Mouse (Mus musculus) embryonic facial prominence, embryonic 11.5 days (tissue): Measurements from ENCODE around the gene Dand5. TPM values are rescaled to one million over a fixed set of nuclear protein-coding genes. Genes with fewer than 3 reads are reported as not detected.

Experiments used
- ATAC-seq: fragments of 200-750 bp; cut with Nextera tagmentation; replicated peaks from 2 replicates; pipeline ENCODE4 v1.8.0; 2017; ENCODE audit warnings: low read depth; ENCODE audit not compliant: insufficient number of reproducible peaks, low FRiP score, low TSS enrichment
- DNase-seq: peaks from one replicate; pipeline ENCODE4 v3.0.0-alpha.2; 2015; ENCODE audit warnings: low spot score
- H3K27ac ChIP-seq: fragments of 300-500 bp; sonication (generic); replicated peaks from 2 replicates; pipeline ENCODE4 v1.5.1; 2014; ENCODE audit warnings: mild to moderate bottlenecking, low read depth, low read length, control low read depth
- H3K27me3 ChIP-seq: fragments of 300-500 bp; sonication (generic); 2 replicates; pipeline ENCODE4 v1.6.1; 2014; ENCODE audit warnings: mild to moderate bottlenecking, low read length, moderate library complexity, mixed read lengths; ENCODE audit not compliant: control insufficient read depth, insufficient read depth
- H3K36me3 ChIP-seq: fragments of 300-500 bp; sonication (generic); replicated peaks from 2 replicates; pipeline ENCODE4 v1.6.1; 2014; ENCODE audit warnings: low read depth, mild to moderate bottlenecking, low read length, moderate library complexity, mixed read lengths; ENCODE audit not compliant: control insufficient read depth, insufficient read depth
- H3K4me1 ChIP-seq: fragments of 300-500 bp; sonication (generic); 2 replicates; pipeline ENCODE4 v1.6.1; 2014; ENCODE audit warnings: low read length, mixed read lengths; ENCODE audit not compliant: control insufficient read depth, insufficient read depth
- H3K4me2 ChIP-seq: fragments of 300-500 bp; sonication (generic); 2 replicates; pipeline ENCODE4 v1.6.1; 2014; ENCODE audit warnings: low read depth, mild to moderate bottlenecking, control low read depth, low read length, moderate library complexity
- H3K4me3 ChIP-seq: fragments of 300-500 bp; sonication (generic); 2 replicates; pipeline ENCODE4 v1.5.1; 2014; ENCODE audit warnings: low read depth, low read length, control low read depth
- H3K9ac ChIP-seq: fragments of 300-500 bp; sonication (generic); replicated peaks from 2 replicates; pipeline ENCODE4 v1.6.1; 2014; ENCODE audit warnings: mild to moderate bottlenecking, control low read depth, low read length
- H3K9me3 ChIP-seq: fragments of 300-500 bp; sonication (generic); replicated peaks from 2 replicates; pipeline ENCODE4 v1.6.1; 2016; ENCODE audit warnings: mild to moderate bottlenecking, low read length, inconsistent platforms, mixed read lengths; ENCODE audit not compliant: control insufficient read depth
- WGBS: fragments of 180-500 bp; shearing (Covaris S2); extraction: QIAGEN DNeasy Blood & Tissue Kit; methylation state at CpG from one replicate; pipeline ENCODE4 v1.1.7; 2014; 5-methylcytosine and 5-hydroxymethylcytosine counted together
- polyA plus RNA-seq: library from polyadenylated mRNA; unstranded; fragments of >200 nt; fragmentation: Nextera tagmentation; extraction: Ambion mirVana; gene quantifications from 2 replicates; pipeline ENCODE4 v1.2.1, GENCODE M21; 2014

Dand5 gene
- polyA plus RNA-seq, 1 experiment from 2014 or later: 3.6 TPM

DNA sequence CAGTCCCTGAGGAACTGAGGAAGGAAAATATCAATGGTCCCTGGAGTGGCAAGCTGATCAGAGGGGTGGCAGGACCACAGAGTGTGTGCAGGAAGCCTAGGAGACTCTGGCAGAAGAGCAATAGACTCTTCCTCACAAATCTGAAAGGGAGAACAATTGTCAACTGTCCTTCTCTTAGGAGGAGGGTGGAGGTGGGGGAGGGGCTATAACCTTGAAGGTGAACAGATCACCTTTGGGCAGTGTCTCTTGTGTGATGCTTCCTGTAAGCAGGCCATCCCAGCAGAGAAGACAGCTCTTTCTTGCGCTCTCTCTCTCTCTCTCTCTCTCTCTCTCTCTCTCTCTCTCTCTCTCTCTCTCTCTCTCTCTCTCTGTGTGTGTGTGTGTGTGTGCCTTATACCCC is 46.1 kb downstream of the Dand5 start:
- H3K4me1 ChIP-seq: peaks cover 2% of the 10 kb centered on the region
- no peak overlapping the region for H3K4me2 ChIP-seq
- no peak overlapping the region for H3K9ac ChIP-seq
- H3K4me3 ChIP-seq: no peak overlapping the region
- peaks cover 78% of the 10 kb centered on the region for H3K27me3 ChIP-seq
- DNase-seq (no peak), ATAC-seq (no peak)
- H3K9me3 ChIP-seq: no peaks in the 10 kb centered on the region
- WGBS: 0% methylated on average over 1 of the region's 1 CpGs
- no peaks in the 10 kb centered on the region for H3K36me3 ChIP-seq
- no peak overlapping the region for H3K27ac ChIP-seq

DNA sequence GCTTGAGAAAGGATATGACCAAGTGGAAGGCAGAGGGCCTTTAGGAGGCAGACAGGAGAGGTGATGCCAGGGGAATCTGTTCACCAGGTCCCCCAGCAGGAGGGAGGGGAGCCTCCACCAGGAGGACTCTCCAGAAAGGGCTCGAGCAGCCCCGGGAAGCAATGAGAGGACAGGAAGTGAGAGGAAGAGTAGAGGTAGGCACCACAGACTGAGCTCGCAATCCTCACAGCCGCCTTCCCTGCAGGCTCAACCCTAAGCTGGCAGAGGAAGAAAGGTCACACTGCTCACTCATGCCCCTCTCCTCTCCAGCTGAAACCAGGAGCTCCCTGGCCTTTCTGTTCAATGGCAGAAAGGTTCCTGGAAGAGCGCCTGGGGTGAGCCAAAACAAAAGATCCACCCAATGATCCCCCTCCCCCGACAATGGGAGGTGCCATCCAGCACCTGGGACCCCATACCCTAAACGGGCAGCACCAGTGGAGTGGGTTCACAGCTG is 47.0 kb downstream of the Dand5 start:
- ATAC-seq: no peak
- no peaks in the 10 kb centered on the region; the same call in 1 of the 2 replicates for H3K4me1 ChIP-seq
- under 1% methylated on average over 7 of the region's 7 CpGs for WGBS
- H3K4me2 ChIP-seq: no peak overlapping the region
- H3K27ac ChIP-seq: no peak overlapping the region
- no peak overlapping the region for H3K4me3 ChIP-seq
- no peaks in the 10 kb centered on the region for H3K36me3 ChIP-seq
- H3K9ac ChIP-seq: no peak overlapping the region
- H3K9me3 ChIP-seq: no peaks in the 10 kb centered on the region
- no peak for DNase-seq
- H3K27me3 ChIP-seq: peaks cover 76% of the 10 kb centered on the region

DNA sequence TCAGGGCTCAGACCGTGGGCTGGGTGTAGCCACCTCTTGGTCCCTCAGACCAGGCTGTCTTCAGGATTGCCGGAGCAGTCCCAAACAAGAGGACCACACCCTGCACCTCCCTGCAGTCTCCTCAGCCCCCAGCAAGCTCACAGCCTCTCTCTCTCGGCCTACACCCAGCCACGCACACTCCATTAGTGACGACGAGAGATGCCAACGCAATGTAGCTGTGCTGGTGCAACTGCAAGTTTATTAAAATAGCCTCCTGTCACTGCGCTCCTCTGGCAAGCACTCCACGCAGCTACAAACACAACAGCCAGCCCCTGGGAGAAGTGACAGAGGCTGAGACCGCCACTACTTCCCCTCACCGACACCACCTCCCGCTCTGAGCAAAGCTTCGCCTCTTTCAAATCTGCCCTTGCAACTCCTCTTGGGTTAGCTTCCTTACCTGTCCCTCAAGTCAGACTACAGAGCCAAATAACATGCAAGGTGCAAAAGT is 47.5 kb downstream of the Dand5 start:
- no peaks in the 10 kb centered on the region for H3K9me3 ChIP-seq
- no peaks in the 10 kb centered on the region for H3K36me3 ChIP-seq
- DNase-seq (no peak), ATAC-seq (no peak)
- no peak overlapping the region for H3K9ac ChIP-seq
- WGBS: 3% methylated on average over 13 of the region's 13 CpGs
- H3K27ac ChIP-seq: no peak overlapping the region
- H3K27me3 ChIP-seq: peaks cover 80% of the 10 kb centered on the region
- no peak overlapping the region for H3K4me2 ChIP-seq
- H3K4me1 ChIP-seq: peaks cover 2% of the 10 kb centered on the region; the same call in 1 of the 2 replicates
- no peak overlapping the region for H3K4me3 ChIP-seq

DNA sequence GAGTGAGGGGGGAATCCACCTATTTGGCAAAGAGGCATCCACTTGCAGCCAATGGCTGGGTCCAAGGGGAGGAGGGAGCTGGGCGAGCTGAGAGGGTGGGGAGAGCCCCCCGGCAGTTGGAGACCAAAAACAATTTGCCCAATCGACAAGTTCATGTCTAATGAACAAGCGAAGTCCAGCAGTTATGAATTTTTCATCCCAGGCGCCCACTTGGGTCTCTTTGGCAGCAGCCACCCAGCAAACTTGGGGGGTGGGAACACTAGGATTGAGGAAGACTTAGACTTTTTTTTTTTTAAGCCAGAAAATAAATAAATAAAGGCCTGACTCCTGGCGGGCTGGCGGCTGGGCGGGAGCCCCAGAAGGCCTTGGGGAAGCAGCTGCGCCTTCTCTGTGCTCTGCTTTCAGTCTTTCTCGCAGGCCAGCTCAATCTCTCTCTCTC is 48.1 kb downstream of the Dand5 start:
- H3K27ac ChIP-seq: no peak overlapping the region
- WGBS: 2% methylated on average over 10 of the region's 10 CpGs
- no peak overlapping the region for H3K4me2 ChIP-seq
- no peak for DNase-seq
- H3K27me3 ChIP-seq: peaks cover 82% of the 10 kb centered on the region
- H3K9ac ChIP-seq: no peak overlapping the region
- no peak for ATAC-seq
- peaks cover 5% of the 10 kb centered on the region; the same call in 1 of the 2 replicates for H3K4me1 ChIP-seq
- H3K9me3 ChIP-seq: no peaks in the 10 kb centered on the region
- no peaks in the 10 kb centered on the region for H3K36me3 ChIP-seq
- no peak overlapping the region for H3K4me3 ChIP-seq

GRCm38 (mm10) chr8:84773833-84774232 is 48.8 kb downstream of the Dand5 start:
- ATAC-seq (0 out of 2 replicates have a peak, but pooled peaks have one; percentile 20), DNase-seq (peak; percentile 71)
- H3K4me2 ChIP-seq: peak overlapping the region; percentile 38
- H3K4me3 ChIP-seq: no peak overlapping the region
- no peak overlapping the region for H3K27ac ChIP-seq
- peaks cover 82% of the 10 kb centered on the region for H3K27me3 ChIP-seq
- H3K4me1 ChIP-seq: peaks cover 5% of the 10 kb centered on the region; the same call in 1 of the 2 replicates
- no peaks in the 10 kb centered on the region for H3K9me3 ChIP-seq
- 0 out of 2 replicates have a peak overlapping the region, but pooled peaks have one; percentile 23 for H3K9ac ChIP-seq
- 0% methylated on average over 19 of the region's 19 CpGs for WGBS
- H3K36me3 ChIP-seq: no peaks in the 10 kb centered on the region

- H3K4me1 ChIP-seq: peaks cover 5% of the 10 kb centered on the region; the same call in 1 of the 2 replicates
- DNase-seq (no peak), ATAC-seq (no peak)
- H3K9me3 ChIP-seq: no peaks in the 10 kb centered on the region
- H3K9ac ChIP-seq: no peak overlapping the region
- 2% methylated on average over 9 of the region's 9 CpGs for WGBS
- H3K27me3 ChIP-seq: peaks cover 82% of the 10 kb centered on the region
- no peak overlapping the region for H3K4me3 ChIP-seq
- H3K4me2 ChIP-seq: peak overlapping the region; percentile 38
- no peak overlapping the region for H3K27ac ChIP-seq
- H3K36me3 ChIP-seq: no peaks in the 10 kb centered on the region
Observed at GRCm38 (mm10) chr8:84773304-84773703, 49.3 kb downstream of the Dand5 start.

DNA sequence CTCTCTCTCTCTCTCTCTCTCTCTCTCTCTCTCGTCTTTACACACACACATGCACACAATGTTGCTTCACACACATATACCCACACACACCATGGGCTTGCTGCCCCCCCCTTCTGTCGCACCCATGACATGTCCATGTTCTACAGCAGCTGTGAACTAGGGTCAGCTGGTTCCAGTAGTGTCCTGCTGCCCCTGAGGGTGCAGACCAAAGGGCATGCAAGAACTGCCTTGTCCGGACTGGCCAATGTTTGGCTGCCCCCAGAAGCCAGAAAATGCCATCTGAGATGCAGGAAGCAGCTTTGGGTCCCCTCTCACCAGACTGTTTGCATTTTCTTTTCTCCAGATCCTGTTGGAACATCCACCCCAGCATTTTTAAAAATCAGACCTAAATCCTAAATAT is 50.0 kb downstream of the Dand5 start:
- Histone ChIP-seq H3K4me1 (peaks cover 5% of the 10 kb centered on the region; the same call in 1 of the 2 replicates), H3K9ac (no peak overlapping the region), H3K27me3 (peaks cover 80% of the 10 kb centered on the region), H3K4me3 (no peak overlapping the region), H3K27ac (no peak overlapping the region), H3K4me2 (no peak overlapping the region), H3K36me3 (no peaks in the 10 kb centered on the region), H3K9me3 (no peaks in the 10 kb centered on the region)
- no peak for DNase-seq
- WGBS: 0% methylated on average over 3 of the region's 3 CpGs
- no peak for ATAC-seq

GRCm38 (mm10) chr8:84771941-84772378 is 50.7 kb downstream of the Dand5 start:
- Histone ChIP-seq H3K9ac (no peak overlapping the region), H3K27ac (no peak overlapping the region), H3K9me3 (no peaks in the 10 kb centered on the region), H3K4me1 (peaks cover 5% of the 10 kb centered on the region; the same call in 1 of the 2 replicates), H3K4me2 (no peak overlapping the region; the same call in 1 of the 2 replicates), H3K36me3 (no peaks in the 10 kb centered on the region), H3K4me3 (no peak overlapping the region), H3K27me3 (peaks cover 81% of the 10 kb centered on the region)
- DNase-seq (no peak), ATAC-seq (no peak)
- 1% methylated on average over 34 of the region's 34 CpGs for WGBS
